Mouse (Mus musculus) midbrain, embryonic 14.5 days (tissue): ENCODE measurements around the gene Epn2. TPM values are rescaled to one million over a fixed set of nuclear protein-coding genes. Genes with fewer than 3 reads are reported as not detected.

ENCODE experiments used
- ATAC-seq: fragments of 200-750 bp; cut with Nextera tagmentation; 2 replicates; pipeline ENCODE4 v1.8.0; 2017; ENCODE audit warnings: moderate number of reproducible peaks, moderate library complexity; ENCODE audit not compliant: low FRiP score, low TSS enrichment
- DNase-seq: peaks from one replicate; pipeline ENCODE4 v3.0.0-alpha.2; 2015
- H3K27ac ChIP-seq: fragments of 300-500 bp; sonication (generic); replicated peaks from 2 replicates; pipeline ENCODE4 v1.5.1; 2014; ENCODE audit warnings: mild to moderate bottlenecking, low read depth, low read length, moderate library complexity
- H3K27me3 ChIP-seq: fragments of 300-500 bp; sonication (generic); 2 replicates; pipeline ENCODE4 v1.6.1; 2014; ENCODE audit warnings: low read length, control low read depth, mixed read lengths; ENCODE audit not compliant: control insufficient read depth, insufficient read depth
- H3K36me3 ChIP-seq: fragments of 300-500 bp; sonication (generic); 2 replicates; pipeline ENCODE4 v1.6.1; 2014; ENCODE audit warnings: low read length, control low read depth; ENCODE audit not compliant: control insufficient read depth, insufficient read depth
- H3K4me1 ChIP-seq: fragments of 300-500 bp; sonication (generic); 2 replicates; pipeline ENCODE4 v1.6.1; 2014; ENCODE audit warnings: mild to moderate bottlenecking, antibody characterized with exemption, low read length, control low read depth; ENCODE audit not compliant: control insufficient read depth, insufficient read depth
- H3K4me2 ChIP-seq: fragments of 300-500 bp; sonication (generic); 2 replicates; pipeline ENCODE4 v1.6.1; 2014; ENCODE audit warnings: mild to moderate bottlenecking, low read length, moderate library complexity
- H3K4me3 ChIP-seq: fragments of 300-500 bp; sonication (generic); replicated peaks from 2 replicates; pipeline ENCODE4 v1.5.1; 2014; ENCODE audit warnings: low read depth, low read length
- H3K9ac ChIP-seq: fragments of 300-500 bp; sonication (generic); replicated peaks from 2 replicates; pipeline ENCODE4 v1.6.1; 2014; ENCODE audit warnings: mild to moderate bottlenecking, low read length, moderate library complexity
- H3K9me3 ChIP-seq: fragments of 300-500 bp; sonication (generic); 2 replicates; pipeline ENCODE4 v1.6.1; 2016; ENCODE audit warnings: low read length, control low read depth, mixed read lengths; ENCODE audit not compliant: control insufficient read depth
- WGBS: fragments of 180-500 bp; shearing (Covaris S2); extraction: QIAGEN DNeasy Blood & Tissue Kit; methylation state at CpG from one replicate; pipeline ENCODE4 v1.1.7; 2014; 5-methylcytosine and 5-hydroxymethylcytosine counted together
- polyA plus RNA-seq: library from polyadenylated mRNA; unstranded; fragments of >200 nt; fragmentation: Nextera tagmentation; extraction: Ambion mirVana; gene quantifications from 2 replicates; pipeline ENCODE4 v1.2.1, GENCODE M21; 2014

Epn2 gene
- polyA plus RNA-seq, 1 experiment from 2014 or later, result 71.7 TPM

GRCm38 (mm10) chr11:61519484-61520107, 59.9 kb downstream of the Epn2 start:
- ATAC-seq (no peak), DNase-seq (no peak)
- Histone ChIP-seq H3K27me3 (no peaks in the 10 kb centered on the region), H3K27ac (no peak overlapping the region), H3K4me3 (no peak overlapping the region), H3K9me3 (no peaks in the 10 kb centered on the region), H3K4me1 (no peaks in the 10 kb centered on the region), H3K9ac (no peak overlapping the region), H3K36me3 (peaks cover 66% of the 10 kb centered on the region), H3K4me2 (no peak overlapping the region)
- 93% methylated on average over 3 of the region's 3 CpGs for WGBS

GRCm38 (mm10) chr11:61518871-61519270, 60.6 kb downstream of the Epn2 start:
- H3K4me2 ChIP-seq, result no peak overlapping the region
- peaks cover 70% of the 10 kb centered on the region for H3K36me3 ChIP-seq
- H3K27ac ChIP-seq, result no peak overlapping the region
- H3K4me3 ChIP-seq, result no peak overlapping the region
- H3K9ac ChIP-seq, result no peak overlapping the region
- no peaks in the 10 kb centered on the region for H3K27me3 ChIP-seq
- DNase-seq, result no peak
- no peaks in the 10 kb centered on the region for H3K9me3 ChIP-seq
- ATAC-seq, result no peak
- H3K4me1 ChIP-seq, result no peaks in the 10 kb centered on the region
- 95% methylated on average over 3 of the region's 3 CpGs for WGBS

- Histone ChIP-seq H3K4me1 (no peaks in the 10 kb centered on the region), H3K27me3 (no peaks in the 10 kb centered on the region), H3K9ac (no peak overlapping the region), H3K36me3 (peaks cover 75% of the 10 kb centered on the region), H3K4me3 (no peak overlapping the region), H3K4me2 (no peak overlapping the region), H3K9me3 (no peaks in the 10 kb centered on the region), H3K27ac (no peak overlapping the region)
- DNase-seq, result no peak
- ATAC-seq, result no peak
- WGBS, result 80% methylated on average over 1 of the region's 1 CpGs
Observed at GRCm38 (mm10) chr11:61517971-61518370, 61.5 kb downstream of the Epn2 start.

- no peak overlapping the region for H3K27ac ChIP-seq
- peaks cover 61% of the 10 kb centered on the region for H3K36me3 ChIP-seq
- H3K4me1 ChIP-seq, result no peaks in the 10 kb centered on the region
- WGBS, result 38% methylated on average over 3 of the region's 3 CpGs
- H3K4me3 ChIP-seq, result no peak overlapping the region
- ATAC-seq, result no peak
- no peaks in the 10 kb centered on the region for H3K9me3 ChIP-seq
- peak; percentile 44 for DNase-seq
- H3K4me2 ChIP-seq, result no peak overlapping the region
- no peak overlapping the region for H3K9ac ChIP-seq
- no peaks in the 10 kb centered on the region for H3K27me3 ChIP-seq
Observed at GRCm38 (mm10) chr11:61514953-61515352, 64.5 kb downstream of the Epn2 start.

GRCm38 (mm10) chr11:61504713-61505257, 74.7 kb downstream of the Epn2 start, which contains the start of gene B9d1:
TSS of gene B9d1 (plus strand) at chr11:61505144.
- Histone ChIP-seq H3K9me3 (no peaks in the 10 kb centered on the region), H3K4me3 (peak within 1 kb of the TSS; percentile 70), H3K27ac (peak within 1 kb of the TSS; percentile 93), H3K27me3 (no peaks in the 10 kb centered on the region), H3K4me1 (peaks cover 13% of the 10 kb centered on the region), H3K4me2 (peak within 1 kb of the TSS; percentile 77), H3K36me3 (0 out of 2 replicates have a peak, but pooled peaks cover 2% of the 10 kb centered on the region), H3K9ac (peak within 1 kb of the TSS; percentile 69)
- WGBS, result under 1% methylated on average over 39 of the region's 39 CpGs
- DNase-seq, result peak; percentile 100
- peak; percentile 90 for ATAC-seq

GRCm38 (mm10) chr11:61503933-61504332, 75.6 kb downstream of the Epn2 start:
- Histone ChIP-seq H3K9ac (peak overlapping the region; percentile 69; the same call in 1 of the 2 replicates), H3K4me1 (peaks cover 13% of the 10 kb centered on the region), H3K27me3 (no peaks in the 10 kb centered on the region), H3K4me2 (peak overlapping the region; percentile 77), H3K4me3 (0 out of 2 replicates have a peak overlapping the region, but pooled peaks have one; percentile 70), H3K36me3 (no peaks in the 10 kb centered on the region), H3K27ac (peak overlapping the region; percentile 93), H3K9me3 (no peaks in the 10 kb centered on the region)
- ATAC-seq (no peak), DNase-seq (peak; percentile 21)
- WGBS, result 76% methylated on average over 8 of the region's 8 CpGs

- 0 out of 2 replicates have a peak, but pooled peaks cover 2% of the 10 kb centered on the region for H3K4me1 ChIP-seq
- ATAC-seq, result no peak
- H3K9ac ChIP-seq, result no peak overlapping the region
- no peaks in the 10 kb centered on the region for H3K27me3 ChIP-seq
- H3K4me3 ChIP-seq, result no peak overlapping the region
- H3K27ac ChIP-seq, result no peak overlapping the region
- no peak for DNase-seq
- H3K4me2 ChIP-seq, result no peak overlapping the region
- WGBS, result 90% methylated on average over 6 of the region's 6 CpGs
- no peaks in the 10 kb centered on the region for H3K9me3 ChIP-seq
- H3K36me3 ChIP-seq, result no peaks in the 10 kb centered on the region
Observed at GRCm38 (mm10) chr11:61498736-61499504, 80.6 kb downstream of the Epn2 start.

GRCm38 (mm10) chr11:61497490-61497889, 82.0 kb downstream of the Epn2 start:
- 68% methylated on average over 1 of the region's 1 CpGs for WGBS
- no peak for DNase-seq

More at GRCm38 (mm10) chr11:61497490-61497889, 82.0 kb downstream of the Epn2 start:
- Histone ChIP-seq H3K27ac (no peak overlapping the region), H3K4me1 (peaks cover 8% of the 10 kb centered on the region), H3K9ac (no peak overlapping the region), H3K27me3 (no peaks in the 10 kb centered on the region), H3K4me2 (no peak overlapping the region), H3K9me3 (no peaks in the 10 kb centered on the region), H3K36me3 (no peaks in the 10 kb centered on the region), H3K4me3 (no peak overlapping the region)
- no peak for ATAC-seq
